Mouse (Mus musculus) retina, embryonic 14.5 days (tissue): ENCODE results near the gene Gpr157.

ENCODE experiments used
- DNase-seq: peaks from one replicate; pipeline ENCODE4 v3.0.0-alpha.2; 2015; ENCODE audit warnings: low spot score

The Gpr157 gene

DNA sequence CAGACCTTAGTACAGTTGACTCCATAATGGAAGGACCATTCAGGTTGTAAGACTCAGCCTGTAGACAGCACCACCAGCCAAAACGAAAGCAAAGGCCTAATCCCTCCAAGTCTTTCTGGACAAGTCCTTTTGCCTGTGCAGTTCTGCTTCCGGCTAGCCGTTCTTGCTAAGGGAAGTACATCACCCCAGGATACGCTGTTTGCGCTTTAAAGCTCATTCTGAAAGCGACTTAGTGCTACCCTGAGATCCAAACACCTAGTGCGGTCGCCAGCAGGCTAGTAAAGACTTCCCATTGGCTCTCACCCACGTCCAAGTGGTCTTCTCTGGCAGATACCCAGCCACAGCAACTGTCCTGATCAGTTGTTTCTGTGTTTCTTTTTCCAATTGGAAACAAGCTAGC is 23.2 kb downstream of the Gpr157 start:
- no peak for DNase-seq

DNA sequence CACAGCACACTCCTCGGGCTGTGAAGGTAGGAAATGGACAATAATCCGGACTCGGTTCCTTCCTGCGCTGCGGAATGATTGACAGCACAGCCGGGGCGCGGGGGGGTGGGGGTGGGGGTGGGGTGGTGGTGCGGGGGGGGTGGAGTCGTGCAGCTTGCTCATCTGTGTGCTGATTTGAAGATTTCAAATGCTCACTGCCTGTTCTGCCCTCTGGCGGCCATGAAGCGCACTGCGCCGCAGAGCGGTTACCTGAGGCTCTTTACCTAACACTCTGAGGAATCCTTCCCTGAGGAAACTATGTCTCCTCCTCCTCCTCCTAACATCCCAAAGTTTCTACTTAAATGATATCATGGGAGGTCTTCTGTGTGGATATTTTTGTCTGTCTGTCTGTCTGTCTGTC is 25.7 kb downstream of the Gpr157 start:
- DNase-seq: peak; percentile 78

DNA sequence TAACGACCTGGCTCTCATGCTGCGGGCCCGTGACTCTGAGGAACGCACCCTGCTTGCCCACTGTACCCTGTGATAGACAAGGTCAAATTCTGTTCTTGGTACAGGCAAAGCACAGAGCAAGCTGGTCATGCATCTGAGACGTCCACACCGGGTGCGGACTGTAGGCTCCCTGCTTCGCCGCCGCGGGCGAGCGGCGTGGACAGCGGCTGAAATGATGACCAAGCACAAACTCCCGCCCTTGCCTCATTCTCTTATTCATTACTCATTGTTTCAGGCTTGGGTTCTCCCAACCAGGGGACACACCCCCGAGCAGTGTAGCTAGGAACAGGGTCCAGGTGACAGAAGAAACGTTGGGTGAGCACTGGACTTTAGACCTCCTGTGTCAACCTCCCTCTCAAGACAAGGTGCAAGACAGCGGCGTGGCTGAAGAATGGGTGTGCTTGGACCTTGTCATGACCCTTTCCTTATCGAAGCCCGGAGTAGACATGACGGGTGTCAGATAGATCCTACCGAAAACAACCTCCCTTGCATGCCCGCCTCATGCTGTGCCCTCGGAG is 27.4 kb downstream of the Gpr157 start:
- DNase-seq: no peak

DNA sequence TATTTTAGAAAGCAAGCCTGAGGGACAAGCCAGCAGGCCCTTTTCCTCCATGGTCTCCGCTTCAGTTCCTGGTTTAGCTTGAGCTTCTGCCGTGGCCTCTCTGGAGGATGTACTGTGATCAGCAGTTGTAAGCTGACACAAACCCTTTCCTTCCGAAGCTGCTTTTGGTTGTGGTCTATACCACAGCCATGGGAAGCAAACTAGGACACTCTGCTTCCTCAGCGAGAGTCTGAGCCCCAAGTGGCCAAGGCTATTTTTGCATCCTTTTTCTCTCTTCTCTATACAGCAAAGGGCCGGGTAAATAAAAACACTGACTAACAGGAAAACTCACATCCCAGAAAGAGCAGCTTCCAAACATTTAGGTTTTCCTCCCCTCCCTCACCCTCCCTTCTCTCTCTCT is 30.1 kb downstream of the Gpr157 start:
- no peak for DNase-seq

DNA sequence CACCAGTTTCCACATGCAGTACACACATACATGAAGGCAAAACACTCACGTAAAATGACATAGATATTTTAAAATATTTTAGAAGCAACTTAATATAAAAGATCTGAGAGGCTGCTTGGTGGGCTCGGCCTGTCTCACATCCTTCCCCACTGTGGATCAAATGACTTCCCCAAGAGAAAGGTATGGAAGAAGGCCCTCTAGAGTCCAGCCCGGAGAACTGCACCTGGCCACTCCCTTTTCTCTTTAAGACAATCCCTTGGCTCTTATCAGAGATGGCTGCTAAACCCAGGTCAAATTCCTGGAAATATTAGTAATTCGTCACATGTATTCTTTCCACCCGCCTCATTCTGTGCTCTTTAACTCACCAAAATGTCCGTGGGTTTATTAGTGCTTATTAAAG is 31.0 kb downstream of the Gpr157 start:
- DNase-seq: no peak

DNA sequence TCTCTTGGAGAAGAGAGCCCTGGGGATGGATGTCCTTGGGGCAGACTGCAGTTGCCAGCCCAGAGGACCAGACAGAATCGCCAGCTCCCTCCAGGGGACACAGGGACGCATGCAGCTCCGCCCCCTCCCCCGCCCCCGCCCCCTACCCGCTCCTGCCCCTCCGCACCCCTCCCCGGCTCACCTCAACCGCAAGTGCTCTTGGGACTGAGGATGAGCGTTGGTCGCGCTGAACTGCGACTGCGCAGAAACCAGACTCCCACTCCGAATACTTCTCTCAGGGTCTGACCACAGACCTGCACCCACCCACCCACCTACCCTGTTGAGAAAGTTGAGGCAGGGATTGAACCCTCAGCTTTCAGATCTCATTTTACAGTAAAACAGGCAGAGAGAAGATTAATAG is 31.9 kb downstream of the Gpr157 start, which contains the start of gene Slc2a5:
Gene Slc2a5, plus strand, starts transcription at position 229 of the 400 bp plus-strand sequence.
- peak; percentile 63 for DNase-seq

DNA sequence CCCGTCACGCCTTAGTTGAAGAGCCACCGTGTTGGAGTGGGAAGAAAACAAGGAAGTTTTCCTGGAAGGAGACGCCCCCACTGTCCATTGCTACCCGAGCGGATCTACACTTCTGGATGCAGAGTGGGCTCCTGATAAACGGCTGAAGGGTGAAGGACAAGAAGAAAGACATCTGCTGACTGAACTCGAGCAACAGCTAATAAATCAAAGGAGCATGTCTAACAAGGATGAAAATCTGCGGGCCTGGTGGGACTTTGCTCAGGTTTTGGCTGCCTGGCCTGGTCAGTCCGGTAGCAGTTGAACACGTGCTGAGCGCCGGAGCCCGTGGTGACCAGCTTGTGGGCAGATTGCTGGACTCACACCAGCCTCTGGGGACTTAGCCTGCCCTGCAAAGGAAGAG is 32.5 kb downstream of the Gpr157 start:
- no peak for DNase-seq

DNA sequence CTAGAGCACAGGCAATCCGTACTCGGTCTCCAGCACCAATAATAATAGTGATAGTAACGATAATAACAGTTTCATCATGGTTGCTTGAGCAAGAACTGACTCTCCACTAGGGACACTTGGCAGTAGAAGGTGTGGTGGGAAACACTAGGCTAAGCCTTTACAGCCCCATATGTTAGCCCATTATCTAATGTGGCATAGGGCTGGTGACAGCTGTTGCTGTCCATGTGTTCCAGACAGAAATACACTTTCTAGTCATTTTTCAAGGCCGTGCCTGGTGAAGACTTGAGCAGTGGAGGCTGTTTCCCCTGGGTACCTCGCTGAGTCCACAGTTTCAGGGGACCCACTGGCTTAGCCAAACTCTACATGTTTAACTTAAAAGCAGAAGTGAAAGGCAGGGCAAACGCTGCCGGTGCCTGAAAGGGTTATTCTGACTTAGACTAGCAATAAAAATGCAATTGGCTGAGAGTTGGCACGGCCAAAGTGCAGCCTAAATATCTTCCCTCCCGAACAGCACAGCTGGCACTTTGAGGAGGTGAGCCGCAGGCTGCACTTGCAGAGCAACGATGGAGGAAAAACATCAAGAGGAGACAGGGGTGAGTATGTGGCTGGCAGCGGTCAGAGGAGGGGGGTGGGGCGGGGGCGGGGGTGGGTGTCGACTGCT is 33.1 kb downstream of the Gpr157 start:
- DNase-seq: peak; percentile 39

DNA sequence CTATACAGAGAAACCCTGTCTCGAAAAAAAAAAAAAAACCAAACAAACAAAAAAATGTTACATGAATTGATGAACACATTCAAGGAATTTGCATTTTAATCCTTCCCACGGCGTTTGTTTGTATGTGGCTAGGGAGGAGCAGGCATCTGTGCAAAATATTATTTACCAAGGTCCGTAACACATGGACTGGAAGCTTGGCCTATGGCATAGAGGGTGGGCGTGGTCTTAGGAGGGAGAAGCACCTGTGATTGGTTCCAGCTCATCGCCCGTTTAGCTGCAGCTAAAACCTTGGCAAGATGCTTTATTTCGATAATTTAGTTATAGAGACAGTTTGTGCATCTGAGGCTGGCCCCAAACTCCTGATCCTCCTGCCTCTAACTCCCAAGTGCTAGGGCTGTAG is 34.3 kb downstream of the Gpr157 start:
- no peak for DNase-seq

DNA sequence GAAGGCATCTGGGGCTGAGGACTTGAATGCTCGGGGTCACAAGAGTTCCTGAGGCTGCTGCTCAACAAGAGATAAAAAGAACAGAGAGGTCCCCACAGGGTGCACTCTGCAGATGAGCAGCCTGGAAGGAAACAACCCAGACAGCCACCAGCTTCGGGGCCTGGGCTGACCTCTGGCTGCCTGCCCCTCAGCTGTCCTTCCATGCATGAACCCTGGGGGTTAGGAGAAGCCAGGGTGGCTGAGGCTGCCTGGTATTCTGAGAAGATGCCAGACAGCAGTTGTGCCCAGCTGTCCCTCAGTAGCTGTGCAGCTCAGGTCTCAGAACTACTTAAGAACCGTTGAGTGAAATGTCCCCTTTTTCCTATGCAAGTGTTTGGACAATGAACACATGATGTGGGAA is 35.3 kb downstream of the Gpr157 start:
- no peak for DNase-seq

DNA sequence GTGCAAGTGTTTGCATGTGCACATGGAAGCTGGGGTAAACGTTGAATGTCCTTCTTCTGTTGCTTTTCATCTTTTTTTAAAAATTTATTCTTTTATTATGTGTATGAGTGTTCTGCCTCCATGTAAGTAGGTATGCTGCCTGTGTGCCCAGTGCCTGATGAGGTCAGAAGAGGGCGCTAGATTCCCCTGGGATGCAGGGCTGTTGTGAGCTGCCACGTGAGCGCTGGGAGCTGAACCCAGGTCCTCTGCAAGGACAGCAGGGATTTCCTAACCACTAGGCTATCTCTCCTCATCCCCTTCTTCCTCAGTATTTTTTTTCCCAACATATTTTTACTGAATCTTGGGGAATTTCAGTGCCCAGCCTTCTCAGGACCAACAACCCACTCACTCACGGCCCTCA is 39.2 kb downstream of the Gpr157 start:
- DNase-seq: no peak

DNA sequence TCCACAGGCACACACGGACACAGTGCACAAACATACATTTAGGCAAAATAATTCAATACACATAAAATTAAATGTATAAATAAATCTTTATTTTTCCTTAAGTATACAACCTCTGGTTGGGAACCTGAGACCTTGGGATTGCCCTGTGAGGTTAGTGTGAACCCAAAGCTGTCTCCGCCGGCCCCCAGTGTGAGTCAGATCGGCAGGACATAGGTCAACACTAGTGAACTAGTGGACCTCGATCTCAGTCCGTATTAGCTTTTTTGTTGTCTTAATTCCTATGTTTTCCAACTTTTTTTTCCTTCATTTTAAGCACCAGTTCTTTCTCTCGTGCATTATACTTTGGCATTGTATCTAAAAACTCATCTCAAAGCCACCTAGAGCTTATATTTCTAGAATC is 40.7 kb downstream of the Gpr157 start:
- DNase-seq: no peak

DNA sequence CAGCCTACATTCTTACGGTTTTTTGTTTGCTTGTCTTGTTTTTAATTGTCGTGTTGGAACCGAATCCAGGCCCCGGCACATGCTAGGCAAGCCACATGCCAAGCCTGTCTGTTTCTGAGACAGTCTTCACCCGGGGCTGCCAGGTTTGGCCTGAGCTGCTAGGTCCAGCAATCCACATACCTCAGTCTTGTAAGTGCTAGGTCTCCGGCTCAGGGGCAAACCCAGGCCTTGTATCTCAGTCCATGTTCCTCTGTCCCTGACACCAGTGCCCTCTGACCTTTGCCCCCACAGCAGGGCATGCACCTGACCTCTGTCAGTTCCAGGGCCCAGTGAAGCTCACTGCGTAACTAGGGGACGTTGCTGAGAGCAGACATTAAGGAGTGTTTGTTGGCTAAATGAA is 41.4 kb downstream of the Gpr157 start:
- no peak for DNase-seq

DNA sequence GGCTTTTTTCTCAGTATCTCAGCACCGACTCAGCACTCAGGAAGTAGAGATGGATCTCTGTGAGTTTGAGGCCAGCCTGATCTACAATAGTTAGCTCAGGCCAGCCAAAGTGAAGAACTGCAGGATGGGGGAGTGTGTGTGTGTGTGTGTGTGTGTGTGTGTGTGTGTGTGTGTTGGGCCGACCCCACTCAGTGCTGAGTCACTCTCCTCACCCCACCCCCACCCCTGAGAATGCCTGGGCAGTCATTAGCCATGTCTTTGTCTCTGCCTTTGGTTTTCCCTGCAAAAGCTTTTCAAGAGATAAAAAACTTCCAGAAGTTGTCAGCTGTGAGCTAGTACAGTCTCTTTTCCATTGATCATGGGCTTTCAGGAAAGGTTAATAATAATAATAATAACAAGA is 43.5 kb downstream of the Gpr157 start:
- DNase-seq: no peak

DNA sequence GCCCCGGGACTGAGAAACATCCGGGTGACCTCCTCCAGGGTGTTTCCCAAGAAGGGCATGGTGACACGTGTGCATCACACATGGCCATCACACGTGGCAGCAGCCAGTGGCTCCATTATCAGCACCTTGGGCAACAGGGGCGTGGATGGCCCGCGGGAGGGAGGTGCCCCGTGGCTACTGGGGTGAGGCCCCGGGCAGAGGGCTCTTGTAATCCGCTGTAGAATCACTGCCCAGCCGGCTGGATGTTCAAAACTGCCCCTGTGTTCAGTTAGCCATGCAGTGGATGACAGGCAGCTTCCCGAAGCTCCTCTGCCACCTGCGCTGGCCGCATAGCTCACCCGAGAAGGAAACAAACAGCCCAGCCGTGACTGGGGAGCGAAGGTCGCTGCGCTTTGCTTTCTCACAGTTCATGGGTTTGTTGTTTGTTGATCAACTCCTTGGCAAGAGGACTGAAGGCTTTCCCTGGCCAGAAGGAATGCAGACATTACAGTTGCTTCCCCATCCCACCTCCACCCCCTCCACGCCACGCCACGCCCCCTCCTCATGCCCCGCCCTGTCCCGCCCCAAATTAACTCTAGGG is 45.6 kb downstream of the Gpr157 start:
- peak; percentile 24 for DNase-seq

DNA sequence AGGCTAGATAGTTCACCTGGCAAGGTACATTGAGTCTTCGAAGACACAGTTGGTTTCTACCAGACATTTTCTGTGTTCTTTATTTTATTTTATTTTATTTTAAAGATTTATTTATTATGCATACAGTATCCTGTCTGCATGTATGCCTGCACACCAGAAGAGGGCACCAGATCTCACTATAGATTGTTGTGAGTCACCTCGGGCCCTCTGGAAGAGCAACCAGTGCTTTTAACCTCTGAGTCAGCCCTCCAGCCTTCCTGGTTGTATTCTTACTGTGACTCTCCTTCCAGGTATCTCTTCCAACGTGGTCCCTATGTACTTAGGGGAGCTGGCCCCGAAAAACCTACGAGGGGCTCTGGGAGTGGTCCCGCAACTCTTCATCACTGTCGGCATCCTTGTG is 48.1 kb downstream of the Gpr157 start:
- DNase-seq: no peak

DNA sequence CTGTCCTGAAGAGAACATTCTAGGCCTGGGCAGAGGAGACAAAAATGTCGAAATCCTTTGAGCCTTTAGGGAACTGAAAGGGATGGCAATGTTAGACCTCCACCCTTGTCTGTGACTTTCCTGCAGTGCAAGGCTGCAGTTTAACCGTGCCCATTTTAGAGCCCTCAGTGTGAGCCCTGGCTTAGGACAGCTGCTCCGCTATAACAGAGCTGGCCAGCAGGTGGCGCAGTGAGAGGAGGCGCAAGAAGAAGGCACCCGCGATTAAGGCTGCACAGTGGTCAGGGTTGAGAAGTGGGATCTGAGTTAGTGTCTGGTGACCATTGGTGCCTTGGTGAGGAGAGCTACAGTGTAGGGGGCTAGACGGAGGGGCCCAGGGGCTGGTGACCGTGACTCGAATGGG is 49.5 kb downstream of the Gpr157 start:
- peak; percentile 87 for DNase-seq

DNA sequence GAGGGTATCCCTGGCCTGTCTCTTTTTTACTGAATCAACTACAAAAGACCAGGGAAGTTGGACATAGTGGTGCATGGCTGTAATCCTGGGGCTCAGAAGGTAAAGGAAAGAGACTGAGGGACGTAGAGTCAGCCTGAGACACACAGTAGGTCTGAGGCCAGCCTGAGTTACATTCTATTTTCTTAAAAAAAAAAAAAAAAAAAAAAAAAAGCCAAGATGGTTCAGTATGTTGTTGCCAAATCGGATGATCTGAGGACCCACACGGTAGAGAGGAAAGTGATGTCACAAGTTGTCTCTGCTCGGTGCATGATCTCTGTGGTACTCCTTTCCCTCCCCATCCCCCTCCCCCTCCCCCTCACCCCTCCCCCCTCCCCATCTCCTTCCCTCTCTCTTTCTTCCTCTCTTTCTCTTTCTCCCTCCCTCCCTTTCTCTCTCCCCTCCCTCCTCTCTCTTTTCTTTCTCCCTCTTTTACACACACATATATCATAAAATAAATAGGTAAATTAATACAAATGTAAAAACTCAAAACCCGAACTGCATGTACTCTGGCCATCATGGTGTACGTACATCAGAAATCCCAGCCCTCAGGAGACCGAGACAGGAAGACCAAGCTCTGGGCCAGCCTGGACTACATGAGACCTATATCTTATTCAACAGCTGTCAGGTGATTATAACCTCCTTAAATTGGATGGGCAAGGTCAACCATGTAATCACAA is 50.4 kb downstream of the Gpr157 start:
- no peak for DNase-seq

DNA sequence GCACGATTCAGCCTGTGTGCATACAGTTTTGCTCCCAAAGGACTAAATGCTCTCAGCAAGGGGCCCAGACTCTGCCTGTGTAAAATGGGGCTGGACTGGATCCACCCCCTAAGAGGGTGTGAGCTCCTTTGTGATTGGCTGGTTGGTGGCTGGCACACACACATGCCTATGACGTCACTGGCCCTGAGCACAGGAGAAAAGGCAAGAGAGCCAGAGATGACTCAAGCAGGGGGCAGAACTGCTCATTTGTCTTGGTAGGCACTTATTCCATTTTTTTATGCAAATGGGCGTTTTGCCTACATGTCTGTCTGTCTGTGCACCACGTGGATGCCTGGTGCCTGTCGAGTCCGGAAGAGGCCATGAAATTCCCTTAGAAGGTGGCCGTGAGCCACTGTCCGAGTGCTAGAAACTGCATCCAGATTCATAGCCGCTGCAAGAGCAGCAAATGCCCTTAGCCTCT is 50.9 kb downstream of the Gpr157 start:
- DNase-seq: peak; percentile 60

DNA sequence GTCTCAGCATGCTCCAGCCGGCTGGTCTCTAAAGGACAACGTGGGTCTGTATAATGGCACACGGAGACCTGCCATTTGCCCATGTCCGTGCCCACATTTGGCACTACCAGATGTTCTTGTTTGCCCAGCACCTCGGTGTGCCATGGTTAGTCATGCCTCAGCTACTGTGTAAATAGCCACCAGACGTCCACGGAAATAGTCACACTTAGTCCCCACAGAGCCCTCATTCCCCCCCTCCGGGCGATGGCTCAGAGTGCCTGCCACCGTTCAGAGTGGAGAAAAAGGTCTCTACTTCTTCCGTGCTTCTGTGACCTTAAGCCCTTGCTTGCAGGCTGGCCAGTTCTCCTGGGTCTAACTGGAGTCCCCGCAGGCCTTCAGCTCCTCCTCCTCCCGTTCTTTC is 51.9 kb downstream of the Gpr157 start:
- DNase-seq: no peak

DNA sequence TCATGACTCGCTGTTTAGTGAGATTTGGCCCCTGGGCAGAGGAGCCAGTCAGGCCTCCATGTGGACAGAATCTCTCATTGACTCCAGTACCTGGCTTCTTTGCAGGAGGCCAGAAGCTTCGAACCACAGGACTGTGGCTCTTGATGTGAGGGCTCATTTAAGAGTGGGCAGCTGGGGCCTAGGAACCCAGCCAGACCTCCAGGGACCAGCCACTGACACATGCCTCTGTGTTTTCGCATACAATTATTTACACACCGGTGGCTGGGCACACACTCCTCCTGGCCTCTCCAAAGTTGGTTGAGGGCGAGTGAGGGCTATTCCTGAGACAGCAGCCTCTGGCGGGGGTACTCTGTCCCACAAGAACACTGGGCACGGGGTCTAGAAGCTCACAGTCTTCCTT is 53.2 kb downstream of the Gpr157 start:
- no peak for DNase-seq

DNA sequence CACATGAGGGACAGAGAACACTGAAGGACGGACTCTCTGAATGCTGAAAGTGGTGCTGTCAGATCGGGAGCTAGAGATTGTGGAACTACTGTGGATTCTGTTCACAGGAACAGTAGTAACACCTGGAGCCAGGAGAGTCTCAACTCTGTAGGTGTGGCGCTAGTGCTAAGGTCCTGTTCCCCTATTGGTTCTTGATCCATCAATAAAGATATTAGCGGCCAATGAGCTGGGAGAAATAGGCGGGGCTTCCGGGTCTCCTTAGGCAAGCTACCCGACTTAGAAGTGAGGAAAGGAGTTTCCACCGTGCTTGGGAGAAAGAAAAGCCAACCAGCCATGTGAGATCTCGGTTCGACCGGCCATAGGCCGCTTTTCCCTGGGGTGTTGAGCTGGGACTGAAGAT is 57.1 kb downstream of the Gpr157 start:
- DNase-seq: no peak

DNA sequence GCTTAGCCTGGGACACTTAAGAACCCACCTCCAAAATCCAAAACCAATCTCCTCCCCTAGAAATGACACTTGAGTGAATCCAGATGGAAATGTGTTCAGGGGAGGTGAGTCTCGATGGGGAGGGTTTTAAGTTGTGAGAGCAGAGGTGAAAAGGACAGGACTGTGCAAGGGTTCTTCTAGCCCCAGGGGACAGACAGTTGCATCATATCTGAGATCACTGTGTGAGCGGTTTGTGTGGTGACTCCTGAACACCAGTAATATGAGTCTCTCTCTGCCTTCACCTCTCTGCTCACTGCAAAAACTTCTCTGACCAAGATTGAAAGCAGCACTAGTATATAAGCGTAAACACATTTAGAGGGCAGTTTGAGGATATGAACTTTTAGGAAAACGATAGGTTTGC is 59.1 kb downstream of the Gpr157 start:
- DNase-seq: no peak
